Mouse (Mus musculus) E14TG2a.4 (cell line): ENCODE data around the gene Cyb561a3.

ENCODE experiments used
- CTCF ChIP-seq: conservative IDR thresholded peaks from 2 replicates; pipeline ENCODE4 v1.5.1; 2014; ENCODE audit warnings: low read length
- NANOG ChIP-seq: IDR thresholded peaks from 2 replicates; pipeline ENCODE4 v1.6.1; 2014; ENCODE audit warnings: borderline replicate concordance, low read length, mixed read lengths
- POU5F1 ChIP-seq: IDR thresholded peaks from 2 replicates; pipeline ENCODE4 v1.6.1; 2014; ENCODE audit warnings: low read length, borderline replicate concordance

DNA sequence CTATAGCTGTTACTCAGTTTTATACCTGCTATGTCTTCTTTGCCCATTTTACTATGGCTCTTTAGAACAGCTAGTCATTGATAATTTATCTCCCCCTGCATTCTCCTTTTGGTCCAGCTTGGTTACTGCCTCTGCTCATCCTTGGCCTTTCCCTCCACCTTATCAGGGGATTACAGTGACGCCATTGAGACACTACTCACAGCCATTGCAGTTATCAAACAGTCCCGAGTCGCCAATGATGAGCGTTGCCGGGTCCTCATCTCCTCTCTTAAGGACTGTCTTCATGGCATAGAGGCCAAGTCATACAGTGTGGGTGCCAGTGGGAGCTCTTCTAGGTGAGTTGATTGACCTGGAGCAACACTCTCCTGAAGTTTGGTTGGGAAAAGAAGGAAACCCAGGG, 37.5 kb upstream of the Cyb561a3 start:
- no peak for TF ChIP-seq CTCF
- TF ChIP-seq POU5F1: no peak
- no peak for TF ChIP-seq NANOG
